Mouse (Mus musculus) C2C12 (cell line): Measurements from ENCODE around the gene Nr2e3. TPM values are rescaled to one million over a fixed set of nuclear protein-coding genes. Genes with fewer than 3 reads are reported as not detected.

ENCODE experiments used
- H3K27me3 ChIP-seq: one replicate; pipeline ENCODE4 v1.6.1; 2011; ENCODE audit not compliant: control insufficient read depth, insufficient read depth, insufficient read length
- H3K36me3 ChIP-seq: one replicate; pipeline ENCODE4 v1.6.1; 2011; ENCODE audit not compliant: control insufficient read depth, insufficient read depth
- H3K4me3 ChIP-seq: one replicate; pipeline ENCODE4 v1.5.1; 2011; ENCODE audit warnings: mild to moderate bottlenecking, control low read depth; ENCODE audit not compliant: poor library complexity, insufficient read depth, severe bottlenecking
- H3K79me2 ChIP-seq: one replicate; pipeline ENCODE4 v1.6.1; 2011; ENCODE audit not compliant: control insufficient read depth, insufficient read depth
- H3K79me3 ChIP-seq: one replicate; pipeline ENCODE4 v1.6.1; 2011; ENCODE audit warnings: low read depth, control low read depth
- H3ac ChIP-seq: one replicate; pipeline ENCODE3; 2011; ENCODE audit warnings: low read depth; ENCODE audit not compliant: control insufficient read depth, insufficient read length
- CEBPB ChIP-seq: IDR thresholded peaks from one replicate; pipeline ENCODE4 v1.6.1; 2011; ENCODE audit warnings: low read depth, mild to moderate bottlenecking, control low read depth, moderate library complexity
- CTCF ChIP-seq: IDR thresholded peaks from one replicate; pipeline ENCODE4 v1.5.1; 2011; ENCODE audit not compliant: control insufficient read depth, insufficient read depth, insufficient read length
- FOSL1 ChIP-seq: IDR thresholded peaks from one replicate; pipeline ENCODE4 v1.8.0; 2011; ENCODE audit warnings: mild to moderate bottlenecking, low read length; ENCODE audit not compliant: poor library complexity, insufficient read depth, severe bottlenecking
- MAX ChIP-seq: IDR thresholded peaks from one replicate; pipeline ENCODE4 v1.6.1; 2011; ENCODE audit warnings: mild to moderate bottlenecking, control low read depth
- MYOD1 ChIP-seq: IDR thresholded peaks from one replicate; pipeline ENCODE4 v1.6.1; 2011; ENCODE audit warnings: low read depth; ENCODE audit not compliant: control insufficient read depth, insufficient read length
- MYOG ChIP-seq: IDR thresholded peaks from one replicate; pipeline ENCODE4 v1.6.1; 2011; ENCODE audit not compliant: control insufficient read depth, insufficient read length; ENCODE audit errors: extremely low read depth
- USF1 ChIP-seq: IDR thresholded peaks from one replicate; pipeline ENCODE4 v1.6.1; 2011; ENCODE audit warnings: low read depth, mild to moderate bottlenecking, control low read depth, moderate library complexity
- polyA plus RNA-seq: library from polyadenylated mRNA; unstranded; fragments of >200 nt; fragmentation: generic; extraction: Trizol; gene quantifications from one replicate; pipeline ENCODE4 v1.2.1, GENCODE M21; 2012; ENCODE audit warnings: missing spikeins

Gene Nr2e3
- polyA plus RNA-seq, 1 experiment, result not detected

DNA sequence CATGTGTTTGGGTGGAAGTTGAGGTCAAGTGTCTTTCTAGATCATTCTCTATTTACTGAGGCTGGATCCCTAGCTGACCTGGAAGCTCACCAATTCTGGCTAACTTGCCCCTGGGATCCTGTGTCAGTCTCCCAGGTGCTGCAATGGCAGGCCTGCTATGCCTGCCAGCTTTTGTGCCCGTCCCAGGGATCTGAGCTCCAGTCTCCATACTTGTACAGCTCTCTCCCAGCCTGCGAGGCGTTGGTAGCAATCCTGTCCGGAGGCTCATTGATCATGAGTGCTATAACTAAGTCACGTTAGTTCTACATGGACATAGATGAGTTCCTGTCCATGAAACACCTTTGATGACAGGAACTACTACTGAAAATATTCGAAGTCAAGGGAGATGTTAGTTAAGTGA, 16.6 kb downstream of the Nr2e3 start:
- TF ChIP-seq CEBPB, result no peak
- TF ChIP-seq MYOD1, result no peak
- TF ChIP-seq USF1, result no peak
- TF ChIP-seq FOSL1, result no peak
- TF ChIP-seq MAX, result no peak
- no peak for TF ChIP-seq MYOG
- TF ChIP-seq CTCF, result no peak

DNA sequence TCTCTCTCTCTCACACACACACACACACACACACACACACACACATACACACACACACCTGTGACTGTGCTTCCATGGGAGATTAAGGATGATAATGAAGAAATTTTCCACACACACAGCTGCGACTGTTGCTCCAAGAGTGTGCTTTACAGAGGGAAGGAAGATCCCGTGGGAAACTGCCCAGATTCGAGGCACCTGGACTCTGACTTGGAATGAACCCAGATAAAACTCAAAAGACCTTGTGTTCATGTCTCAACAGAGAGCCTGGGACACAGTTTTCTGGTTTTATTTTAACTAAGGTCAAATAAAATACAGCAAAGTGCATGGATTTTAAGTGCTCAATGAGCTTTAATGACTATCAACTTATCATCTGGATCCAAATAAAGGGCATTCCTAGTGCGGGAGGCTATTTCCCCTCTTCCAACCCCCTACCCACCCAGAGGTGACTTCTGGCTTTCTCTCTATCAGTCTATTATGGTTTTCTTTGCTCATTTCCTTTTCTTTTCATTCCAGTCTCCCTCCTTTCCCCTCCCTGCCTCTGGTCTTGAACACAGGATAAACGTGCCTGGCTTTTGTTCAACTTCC, 17.9 kb downstream of the Nr2e3 start:
- TF ChIP-seq MAX, result no peak
- TF ChIP-seq CEBPB, result no peak
- no peak for TF ChIP-seq USF1
- no peak for TF ChIP-seq MYOD1
- TF ChIP-seq FOSL1, result no peak
- no peak for TF ChIP-seq MYOG
- no peak for TF ChIP-seq CTCF
- no peaks in the 10 kb centered on the region for H3K36me3 ChIP-seq
- H3K79me3 ChIP-seq, result no peaks in the 10 kb centered on the region
- H3K79me2 ChIP-seq, result no peaks in the 10 kb centered on the region
- H3K4me3 ChIP-seq, result no peak overlapping the region
- peaks cover 38% of the 10 kb centered on the region for H3K27me3 ChIP-seq
- H3ac ChIP-seq, result no peak overlapping the region

More for the DNA sequence above, 16.6 kb downstream of the Nr2e3 start:
- H3K27me3 ChIP-seq, result peaks cover 51% of the 10 kb centered on the region
- no peak overlapping the region for H3ac ChIP-seq
- no peaks in the 10 kb centered on the region for H3K36me3 ChIP-seq
- H3K79me3 ChIP-seq, result no peaks in the 10 kb centered on the region
- no peaks in the 10 kb centered on the region for H3K79me2 ChIP-seq
- no peak overlapping the region for H3K4me3 ChIP-seq

DNA sequence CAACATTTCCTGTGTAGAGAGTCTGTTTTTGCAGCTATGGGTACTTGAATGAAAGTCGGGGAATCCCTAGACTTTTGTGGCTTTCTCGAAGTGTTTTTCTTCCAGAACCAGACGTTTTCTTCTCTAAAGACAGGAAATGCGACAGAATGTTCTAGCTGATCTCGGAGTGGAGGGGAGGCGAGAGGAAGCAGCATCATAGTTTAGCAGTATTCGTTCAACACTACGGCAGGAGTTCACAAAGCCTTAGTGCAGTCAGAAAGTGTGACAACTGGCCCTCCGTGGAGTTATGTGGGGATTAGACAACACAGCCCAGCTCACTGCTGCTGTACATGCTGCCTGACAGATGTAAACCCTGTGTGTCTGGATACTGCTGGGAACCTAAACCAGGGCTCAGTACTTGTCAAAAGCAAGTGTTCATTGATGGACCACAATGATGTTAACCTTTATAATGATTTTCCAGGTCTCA, 18.5 kb downstream of the Nr2e3 start:
- no peaks in the 10 kb centered on the region for H3K79me2 ChIP-seq
- H3ac ChIP-seq, result no peak overlapping the region
- peaks cover 32% of the 10 kb centered on the region for H3K27me3 ChIP-seq
- no peaks in the 10 kb centered on the region for H3K79me3 ChIP-seq
- TF ChIP-seq USF1 (no peak), MAX (no peak), MYOG (no peak), CEBPB (no peak), FOSL1 (no peak), CTCF (no peak), MYOD1 (no peak)
- no peak overlapping the region for H3K4me3 ChIP-seq
- H3K36me3 ChIP-seq, result no peaks in the 10 kb centered on the region

DNA sequence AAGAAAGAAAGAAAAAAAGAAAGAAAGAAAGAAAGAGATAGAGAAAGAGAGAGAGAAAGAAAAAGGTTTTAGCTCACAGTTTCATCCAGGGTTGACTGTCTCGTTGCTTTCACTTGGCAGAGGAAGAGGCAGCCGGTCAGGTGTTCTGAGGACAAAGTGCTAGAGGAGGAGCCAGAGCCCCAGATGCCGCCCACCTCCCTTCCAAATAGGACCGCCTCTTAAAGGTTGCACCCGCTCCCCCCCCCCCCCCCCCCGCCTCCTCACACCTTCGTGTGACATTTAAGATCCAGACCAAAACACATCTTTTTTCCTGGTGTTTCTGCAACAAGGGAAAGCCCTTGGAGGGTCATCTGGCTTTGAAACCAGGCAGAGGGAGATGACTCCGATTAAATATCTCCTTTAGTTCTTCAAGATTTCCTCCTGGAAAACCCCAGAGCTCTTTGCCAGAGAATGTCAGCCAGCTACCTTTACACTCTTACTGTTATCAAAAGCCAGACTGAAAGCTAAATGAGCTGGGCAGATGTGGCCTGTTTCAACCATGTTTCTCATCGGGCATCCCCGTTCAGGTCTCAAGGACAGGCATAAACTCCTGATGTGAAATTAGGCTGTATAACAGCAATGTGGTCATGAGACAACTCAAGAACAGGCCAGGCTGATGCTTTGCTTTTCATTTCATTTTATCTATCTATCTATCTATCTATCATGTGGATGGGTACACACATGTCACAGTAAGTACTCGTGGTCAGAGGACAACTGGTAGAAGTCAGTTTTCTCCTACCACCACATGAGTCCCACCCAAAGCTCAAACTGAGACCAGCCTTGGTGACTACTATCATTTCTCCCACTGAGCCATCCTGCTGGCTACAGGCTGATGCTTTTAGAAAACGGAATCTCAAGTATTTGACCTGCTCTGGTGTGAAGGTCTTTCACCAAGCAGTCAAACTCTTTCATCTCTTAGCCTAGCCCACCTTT, 19.3 kb downstream of the Nr2e3 start:
- Histone ChIP-seq H3ac (no peak overlapping the region), H3K27me3 (peaks cover 28% of the 10 kb centered on the region), H3K79me2 (no peaks in the 10 kb centered on the region), H3K4me3 (no peak overlapping the region), H3K36me3 (no peaks in the 10 kb centered on the region), H3K79me3 (no peaks in the 10 kb centered on the region)
- no peak for TF ChIP-seq FOSL1
- no peak for TF ChIP-seq MAX
- no peak for TF ChIP-seq MYOG
- TF ChIP-seq CEBPB, result no peak
- TF ChIP-seq USF1, result no peak
- no peak for TF ChIP-seq MYOD1
- no peak for TF ChIP-seq CTCF

DNA sequence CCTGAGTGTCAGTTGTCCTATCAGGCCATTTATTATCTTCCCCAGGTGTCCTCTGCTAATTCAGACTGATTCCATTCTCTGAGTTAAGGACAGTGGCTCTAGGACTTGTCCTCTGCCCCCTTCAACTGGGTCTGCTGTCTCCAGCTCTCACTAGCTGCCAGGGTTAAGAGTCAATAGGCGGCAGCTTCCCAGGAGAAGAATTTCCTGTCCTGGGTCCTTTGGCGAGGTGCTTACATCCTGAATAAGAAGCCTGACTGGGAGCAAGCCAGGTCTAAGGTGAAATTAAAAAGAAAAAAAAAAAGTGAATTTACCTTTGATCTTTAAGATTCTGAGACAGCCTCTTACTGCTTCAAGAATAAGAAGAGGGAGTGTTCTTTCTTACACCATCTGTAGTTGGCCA, 20.8 kb downstream of the Nr2e3 start:
- no peak overlapping the region for H3ac ChIP-seq
- peaks cover 21% of the 10 kb centered on the region for H3K27me3 ChIP-seq
- no peaks in the 10 kb centered on the region for H3K79me3 ChIP-seq
- TF ChIP-seq MYOG, result no peak
- no peak for TF ChIP-seq MAX
- no peak for TF ChIP-seq CEBPB
- no peak for TF ChIP-seq MYOD1
- TF ChIP-seq CTCF, result no peak
- no peak for TF ChIP-seq FOSL1
- no peak for TF ChIP-seq USF1
- H3K4me3 ChIP-seq, result no peak overlapping the region
- H3K36me3 ChIP-seq, result no peaks in the 10 kb centered on the region
- no peaks in the 10 kb centered on the region for H3K79me2 ChIP-seq
